Mouse (Mus musculus): ENCODE results near the gene Chp2. TPM values are rescaled to one million over a fixed set of nuclear protein-coding genes. Genes with fewer than 3 reads are reported as not detected.

Gene Chp2
- not detected in 2 replicates for total RNA-seq (2023)

DNA sequence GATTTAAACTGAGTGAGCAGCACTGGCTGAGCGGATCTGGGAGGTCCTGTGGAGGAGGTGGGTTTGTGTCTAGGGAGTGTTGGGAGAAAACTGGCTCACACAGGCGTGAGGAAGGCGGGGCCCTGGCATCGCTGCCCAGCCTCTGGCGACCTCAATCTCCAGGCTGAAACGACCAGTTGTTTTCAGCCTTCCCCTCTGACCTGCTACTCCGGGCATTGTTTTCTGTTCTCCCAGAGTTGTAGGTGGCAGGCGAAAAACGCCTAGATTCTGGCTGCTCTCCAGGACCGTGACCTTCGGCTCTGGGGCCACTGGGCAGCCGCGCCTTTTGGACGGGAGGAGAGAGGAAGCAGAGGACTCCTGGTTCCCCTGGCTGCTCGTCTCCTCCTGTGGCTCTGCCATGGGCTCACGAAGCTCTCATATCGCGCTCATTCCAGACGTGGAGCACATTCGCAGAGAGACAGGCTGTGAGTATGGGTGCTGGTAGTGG is at the start of gene Chp2:
TSS of gene Chp2 (plus strand) at position 182 of the 487 bp plus-strand sequence.

GRCm38 (mm10) chr7:122186043-122186442 is 33.3 kb upstream of the Chp2 start, which contains the start of gene Ern2:
Ern2 (minus strand) TSS chr7:122186207.

Other genes with a start within 250 kb of the Chp2 start
- 8.2 and 9.2 TPM in 2 replicates for gene Cog7, start 237.8 kb upstream of the Chp2 start, total RNA-seq (2023)
- gene Gga2, start 198.3 kb upstream of the Chp2 start, total RNA-seq (2023), result 12.2 and 16.7 TPM in 2 replicates
- 19.1 and 22.5 TPM in 2 replicates for gene Ubfd1, start 152.3 kb upstream of the Chp2 start, total RNA-seq (2023)
- 1.1 and 1.3 TPM in 2 replicates for gene Ears2, start 152.2 kb upstream of the Chp2 start, total RNA-seq (2023)
- gene Ndufab1, start 117.6 kb upstream of the Chp2 start, total RNA-seq (2023), result 25.6 and 34.9 TPM in 2 replicates
- gene Palb2, start 86.5 kb upstream of the Chp2 start, total RNA-seq (2023), result 2.6 and 4.3 TPM in 2 replicates
- gene Dctn5, start 86.5 kb upstream of the Chp2 start, total RNA-seq (2023), result 41.4 and 55.5 TPM in 2 replicates
- 33.7 and 40.3 TPM in 2 replicates for gene Plk1, start 60.1 kb upstream of the Chp2 start, total RNA-seq (2023)
- not detected in 2 replicates for gene Ern2, start 33.3 kb upstream of the Chp2 start, total RNA-seq (2023)
- gene Prkcb, start 69.3 kb downstream of the Chp2 start, total RNA-seq (2023), result 263 and 327 TPM in 2 replicates

All from neutrophil, adult 65 days (primary cell).